Mouse (Mus musculus) kidney, embryonic 14.5 days (tissue): Measurements from ENCODE around the gene Agr2. TPM values are rescaled to one million over a fixed set of nuclear protein-coding genes. Genes with fewer than 3 reads are reported as not detected.

Experiments used
- ATAC-seq: fragments of 200-750 bp; cut with Nextera tagmentation; 2 replicates; pipeline ENCODE4 v1.8.0; 2017; ENCODE audit warnings: moderate number of reproducible peaks, mild to moderate bottlenecking, moderate TSS enrichment, moderate library complexity; ENCODE audit not compliant: low FRiP score, low TSS enrichment
- H3K27ac ChIP-seq: fragments of 300-500 bp; sonication (generic); 2 replicates; pipeline ENCODE4 v1.5.1; 2014; ENCODE audit warnings: low read depth, mild to moderate bottlenecking, low read length, moderate library complexity, mixed read lengths
- H3K27me3 ChIP-seq: fragments of 300-500 bp; sonication (generic); 2 replicates; pipeline ENCODE4 v1.6.1; 2014; ENCODE audit warnings: mild to moderate bottlenecking, low read length; ENCODE audit not compliant: control insufficient read depth, insufficient read depth
- H3K36me3 ChIP-seq: fragments of 300-500 bp; sonication (generic); 2 replicates; pipeline ENCODE4 v1.6.1; 2014; ENCODE audit warnings: low read length, mixed read lengths; ENCODE audit not compliant: control insufficient read depth, insufficient read depth
- H3K4me1 ChIP-seq: fragments of 300-500 bp; sonication (generic); 2 replicates; pipeline ENCODE4 v1.6.1; 2014; ENCODE audit warnings: low read length, mixed read lengths; ENCODE audit not compliant: control insufficient read depth, insufficient read depth
- H3K4me2 ChIP-seq: fragments of 300-500 bp; sonication (generic); replicated peaks from 2 replicates; pipeline ENCODE4 v1.6.1; 2014; ENCODE audit warnings: low read depth, mild to moderate bottlenecking, low read length
- H3K4me3 ChIP-seq: fragments of 300-500 bp; sonication (generic); 2 replicates; pipeline ENCODE4 v1.5.1; 2014; ENCODE audit warnings: mild to moderate bottlenecking, low read length
- H3K9ac ChIP-seq: fragments of 300-500 bp; sonication (generic); 2 replicates; pipeline ENCODE4 v1.6.1; 2014; ENCODE audit warnings: low read depth, mild to moderate bottlenecking, low read length, moderate library complexity
- H3K9me3 ChIP-seq: fragments of 300-500 bp; sonication (generic); 2 replicates; pipeline ENCODE4 v1.6.1; 2016; ENCODE audit warnings: low read length; ENCODE audit not compliant: control insufficient read depth
- WGBS: fragments of 180-500 bp; shearing (Covaris S2); extraction: QIAGEN DNeasy Blood & Tissue Kit; methylation state at CpG from one replicate; pipeline ENCODE4 v1.1.7; 2014; 5-methylcytosine and 5-hydroxymethylcytosine counted together
- polyA plus RNA-seq: library from polyadenylated mRNA; unstranded; fragments of >200 nt; fragmentation: Nextera tagmentation; extraction: Ambion mirVana; gene quantifications from 2 replicates; pipeline ENCODE4 v1.2.1, GENCODE M21; 2014

The Agr2 gene
- polyA plus RNA-seq, 1 experiment from 2014 or later: 2.8 TPM

DNA sequence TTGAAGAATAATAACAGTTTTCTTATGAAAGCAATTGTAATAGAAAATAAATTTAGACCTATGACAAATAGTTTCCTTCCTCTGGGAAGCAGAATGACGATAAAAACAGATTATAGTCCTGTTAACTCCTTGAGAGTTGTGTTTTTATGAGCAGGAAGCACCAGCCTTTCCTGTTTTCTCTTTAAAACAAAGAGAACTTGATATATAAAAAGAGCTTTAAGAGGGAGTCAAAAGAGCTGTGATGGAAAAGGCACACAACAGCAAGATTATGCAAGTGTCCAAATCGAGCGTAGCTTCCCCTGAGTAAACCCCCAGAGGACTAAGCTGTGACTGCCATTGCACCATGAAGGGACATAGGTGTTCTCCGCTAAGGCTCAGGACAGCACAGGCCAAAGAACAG, 39.7 kb downstream of the Agr2 start:
- H3K36me3 ChIP-seq: no peaks in the 10 kb centered on the region
- H3K27me3 ChIP-seq: no peaks in the 10 kb centered on the region
- H3K9me3 ChIP-seq: no peaks in the 10 kb centered on the region
- H3K4me1 ChIP-seq: no peaks in the 10 kb centered on the region
- ATAC-seq: no peak
- H3K27ac ChIP-seq: no peak overlapping the region
- H3K9ac ChIP-seq: no peak overlapping the region
- no peak overlapping the region for H3K4me2 ChIP-seq
- 73% methylated on average over 4 of the region's 4 CpGs for WGBS
- no peak overlapping the region for H3K4me3 ChIP-seq

DNA sequence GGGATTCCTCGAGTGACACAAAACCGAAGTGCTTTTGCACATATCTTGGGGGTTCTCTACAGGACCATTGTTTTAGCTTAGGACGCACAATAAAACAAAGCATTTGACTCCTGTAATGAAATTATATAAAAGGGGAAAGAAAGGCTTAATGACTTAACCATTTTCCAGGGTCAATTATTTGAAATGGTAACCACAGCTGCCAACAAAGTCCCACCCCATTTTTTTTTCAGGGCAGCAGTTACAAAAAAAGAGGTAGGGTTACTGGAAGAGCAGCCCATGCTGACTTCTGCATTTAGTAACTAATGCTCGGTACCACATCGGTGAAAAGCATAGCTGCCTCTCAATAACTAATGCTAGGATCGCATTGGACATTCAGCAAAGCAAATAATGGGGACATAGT, 42.8 kb downstream of the Agr2 start:
- no peak for ATAC-seq
- Histone ChIP-seq H3K4me3 (no peak overlapping the region), H3K36me3 (no peaks in the 10 kb centered on the region)

DNA sequence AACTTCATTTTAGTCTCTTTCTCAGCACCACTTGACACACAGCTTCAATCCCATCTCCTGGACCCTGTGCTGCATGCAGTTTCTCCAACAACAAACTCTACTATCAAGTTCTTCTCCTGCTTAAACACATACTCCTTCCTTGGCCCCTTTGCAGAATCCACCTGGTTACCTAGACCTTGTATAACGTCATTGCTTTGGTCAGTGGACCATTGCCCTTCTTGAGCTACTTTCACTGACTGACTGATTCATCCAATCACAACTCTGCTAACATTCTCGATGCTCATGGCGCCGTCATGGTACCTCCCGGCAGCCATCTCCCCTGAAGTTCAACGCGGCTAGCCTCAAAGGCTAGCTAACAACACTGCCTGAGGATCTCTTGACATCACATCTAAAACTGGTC, 43.4 kb downstream of the Agr2 start:
- no peak overlapping the region for H3K9ac ChIP-seq
- H3K36me3 ChIP-seq: no peaks in the 10 kb centered on the region
- H3K27me3 ChIP-seq: no peaks in the 10 kb centered on the region
- no peaks in the 10 kb centered on the region for H3K9me3 ChIP-seq
- H3K4me1 ChIP-seq: no peaks in the 10 kb centered on the region
- no peak overlapping the region for H3K4me3 ChIP-seq
- no peak overlapping the region for H3K4me2 ChIP-seq
- H3K27ac ChIP-seq: no peak overlapping the region
- ATAC-seq: no peak
- 98% methylated on average over 7 of the region's 7 CpGs for WGBS

More for the DNA sequence above, 42.8 kb downstream of the Agr2 start:
- 97% methylated on average over 6 of the region's 6 CpGs for WGBS
- H3K9me3 ChIP-seq: no peaks in the 10 kb centered on the region
- no peak overlapping the region for H3K27ac ChIP-seq
- H3K4me1 ChIP-seq: no peaks in the 10 kb centered on the region
- no peaks in the 10 kb centered on the region for H3K27me3 ChIP-seq
- no peak overlapping the region for H3K9ac ChIP-seq
- no peak overlapping the region for H3K4me2 ChIP-seq

DNA sequence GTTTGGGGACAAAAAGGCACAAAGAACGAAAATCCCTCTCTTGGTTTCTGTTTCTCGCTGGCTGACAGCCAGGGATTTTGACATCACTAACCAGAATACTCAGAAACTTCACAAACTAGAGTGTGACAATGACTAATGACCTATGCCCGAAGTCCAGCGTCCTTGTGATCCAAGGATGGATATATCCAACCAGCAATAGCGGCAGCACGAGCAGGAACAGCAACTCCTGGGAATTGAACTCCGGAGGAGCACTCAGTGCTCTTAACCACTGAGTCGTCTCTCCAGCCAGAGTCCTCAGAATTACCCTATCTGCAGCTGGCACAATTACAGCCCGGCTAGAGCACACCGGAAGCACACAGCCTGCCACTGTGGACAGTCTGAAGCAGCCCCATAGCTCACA, 44.1 kb downstream of the Agr2 start:
- Histone ChIP-seq H3K4me2 (no peak overlapping the region), H3K4me3 (no peak overlapping the region), H3K27ac (no peak overlapping the region), H3K36me3 (no peaks in the 10 kb centered on the region), H3K9me3 (no peaks in the 10 kb centered on the region), H3K4me1 (no peaks in the 10 kb centered on the region), H3K27me3 (no peaks in the 10 kb centered on the region), H3K9ac (no peak overlapping the region)
- WGBS: 83% methylated on average over 10 of the region's 10 CpGs
- no peak for ATAC-seq

DNA sequence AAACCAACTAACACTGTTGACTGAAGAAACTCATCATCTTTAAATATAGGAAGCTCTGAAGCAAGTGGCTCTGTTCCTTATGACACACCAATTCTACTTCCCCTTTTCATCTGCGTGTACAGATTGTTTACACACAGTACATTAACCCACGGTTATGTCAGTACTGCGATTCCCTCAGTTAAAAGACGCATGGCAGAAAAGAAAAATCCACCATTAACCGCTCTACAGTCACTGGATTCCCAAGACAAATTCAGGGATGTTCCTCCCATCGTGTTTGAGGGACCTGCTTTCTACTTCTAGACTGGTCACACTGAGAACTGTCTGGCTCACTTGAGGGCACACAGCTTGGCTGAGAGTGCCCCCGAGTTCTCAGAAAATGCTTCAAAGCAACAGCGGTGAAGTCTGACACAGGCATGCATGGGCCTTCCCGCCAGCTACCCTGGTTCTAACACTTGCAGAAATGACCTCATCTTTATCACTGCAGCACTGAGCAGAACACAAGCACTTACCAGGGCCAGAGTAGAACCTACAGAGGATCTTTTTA, 46.9 kb downstream of the Agr2 start:
- Histone ChIP-seq H3K36me3 (no peaks in the 10 kb centered on the region), H3K9ac (no peak overlapping the region), H3K4me2 (no peak overlapping the region), H3K4me1 (no peaks in the 10 kb centered on the region), H3K27ac (no peak overlapping the region), H3K27me3 (no peaks in the 10 kb centered on the region), H3K4me3 (no peak overlapping the region), H3K9me3 (no peaks in the 10 kb centered on the region)
- ATAC-seq: no peak
- 83% methylated on average over 9 of the region's 9 CpGs for WGBS

DNA sequence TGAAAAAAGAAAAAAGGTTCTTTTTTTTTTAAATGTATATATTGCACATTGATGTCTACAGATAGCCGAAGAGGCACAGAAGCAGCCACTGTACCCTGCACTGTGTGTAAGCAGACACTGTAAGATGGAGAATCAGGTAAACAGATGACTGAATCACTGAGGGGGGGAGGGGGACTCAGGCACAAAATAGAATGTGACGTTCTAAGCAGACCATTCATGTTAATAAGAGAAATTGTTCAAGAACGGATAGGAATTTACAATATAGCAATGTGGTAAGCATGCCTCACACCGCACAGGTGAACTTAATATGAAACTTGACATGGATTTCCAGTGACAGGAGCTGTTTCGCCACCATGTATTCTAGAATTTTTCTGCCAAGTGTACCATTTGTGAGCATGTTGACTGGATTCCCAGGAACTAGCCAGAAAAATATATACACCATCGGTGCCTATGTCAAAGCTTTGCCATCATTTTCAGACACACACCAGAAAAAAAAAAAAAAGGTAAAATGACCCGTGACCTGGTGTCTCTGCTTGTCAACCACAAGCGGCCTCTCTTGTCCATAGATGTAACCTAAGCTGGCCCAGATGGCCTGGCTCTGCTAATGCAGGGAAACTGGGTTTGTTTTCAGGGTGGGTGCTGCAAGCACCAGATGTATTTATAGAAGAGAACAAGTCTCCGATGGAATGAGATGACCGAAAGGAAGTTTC, 48.0 kb downstream of the Agr2 start:
- Histone ChIP-seq H3K9me3 (no peaks in the 10 kb centered on the region), H3K4me3 (peak overlapping the region; percentile 78), H3K27me3 (no peaks in the 10 kb centered on the region), H3K27ac (no peak overlapping the region), H3K4me1 (no peaks in the 10 kb centered on the region), H3K4me2 (peak overlapping the region; percentile 82), H3K9ac (no peak overlapping the region), H3K36me3 (no peaks in the 10 kb centered on the region)
- WGBS: 53% methylated on average over 10 of the region's 10 CpGs
- ATAC-seq: no peak

DNA sequence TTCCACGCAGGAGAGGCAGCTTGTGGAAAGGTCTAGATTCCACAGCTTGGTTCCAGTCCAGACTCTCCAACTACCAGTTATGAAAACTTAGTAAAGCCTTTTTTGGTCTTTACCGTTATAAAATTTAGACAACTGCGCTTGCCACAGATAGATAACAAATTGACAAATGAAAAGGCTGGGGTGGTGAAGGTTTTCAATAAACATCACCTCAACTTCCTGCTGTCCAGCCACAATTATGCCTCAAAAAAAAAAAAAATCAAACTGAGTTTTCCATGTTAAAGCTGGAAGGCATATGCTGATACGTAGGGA, 48.5 kb downstream of the Agr2 start:
- H3K9me3 ChIP-seq: no peaks in the 10 kb centered on the region
- no peaks in the 10 kb centered on the region for H3K36me3 ChIP-seq
- H3K4me1 ChIP-seq: no peaks in the 10 kb centered on the region
- no peak for ATAC-seq
- H3K4me2 ChIP-seq: peak overlapping the region; percentile 82
- peak overlapping the region; percentile 75; the same call in 1 of the 2 replicates for H3K9ac ChIP-seq
- H3K4me3 ChIP-seq: peak overlapping the region; percentile 78
- H3K27me3 ChIP-seq: no peaks in the 10 kb centered on the region
- 37% methylated on average over 4 of the region's 4 CpGs for WGBS
- H3K27ac ChIP-seq: no peak overlapping the region

DNA sequence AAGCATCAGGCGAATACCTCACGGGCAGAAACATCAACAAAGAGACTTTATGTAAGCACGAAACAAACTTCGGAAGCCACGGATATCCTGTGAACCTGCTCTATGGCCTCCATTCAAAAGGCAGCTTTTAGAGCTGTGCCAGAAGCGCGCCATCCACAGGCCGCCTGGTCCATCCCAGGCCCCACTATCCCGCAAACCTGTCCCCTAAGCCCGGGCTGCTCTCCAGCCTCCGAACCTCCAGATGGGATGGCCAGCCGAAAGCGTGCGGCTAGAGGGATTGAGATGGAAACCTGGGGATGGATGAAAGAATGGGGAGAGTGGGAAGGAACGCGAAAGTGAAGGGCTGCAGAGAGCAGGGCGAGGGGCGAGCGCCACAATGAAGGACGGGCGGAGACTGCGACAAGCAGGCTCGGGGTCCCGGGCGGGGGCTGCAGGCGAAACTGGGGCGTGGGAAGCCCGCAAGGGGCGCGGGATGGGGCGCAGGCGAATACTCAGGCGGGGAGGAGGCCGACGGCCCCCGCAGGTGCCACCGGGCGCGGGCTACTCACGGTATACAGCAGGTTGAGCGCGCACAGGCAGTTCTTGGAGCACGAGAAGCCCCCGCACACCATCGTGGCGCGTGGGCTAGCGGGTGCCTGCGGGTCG, 49.1 kb downstream of the Agr2 start:
- H3K4me3 ChIP-seq: peak overlapping the region; percentile 78
- peak overlapping the region; percentile 75 for H3K9ac ChIP-seq
- peak; percentile 82 for ATAC-seq
- H3K9me3 ChIP-seq: no peaks in the 10 kb centered on the region
- WGBS: under 1% methylated on average over 42 of the region's 50 CpGs
- H3K36me3 ChIP-seq: no peaks in the 10 kb centered on the region
- peak overlapping the region; percentile 82 for H3K4me2 ChIP-seq
- no peaks in the 10 kb centered on the region for H3K27me3 ChIP-seq
- H3K4me1 ChIP-seq: no peaks in the 10 kb centered on the region
- peak overlapping the region; percentile 45; the same call in 1 of the 2 replicates for H3K27ac ChIP-seq

DNA sequence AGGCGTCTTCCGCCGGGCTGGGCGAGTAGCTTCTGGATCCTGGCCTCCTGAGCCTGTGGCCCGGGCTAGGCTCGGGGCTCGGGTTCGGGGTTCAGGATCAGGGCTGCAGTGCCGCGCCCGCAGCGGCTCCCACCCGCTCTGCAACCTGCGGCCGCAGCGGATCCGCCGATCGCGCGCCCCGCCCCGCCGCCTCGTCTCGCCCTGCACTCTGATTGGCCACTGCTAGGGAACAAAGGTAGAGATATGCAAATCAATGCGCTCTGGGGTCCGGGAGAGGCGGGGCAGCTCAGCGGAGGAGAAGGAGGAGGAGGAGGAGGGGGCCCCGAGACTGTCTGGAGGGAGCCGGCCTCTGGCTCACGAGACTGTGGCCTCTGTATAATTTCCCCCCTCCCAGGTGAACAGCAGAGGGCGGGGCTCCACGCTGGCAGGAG, 49.7 kb downstream of the Agr2 start, which contains the start of gene Tspan13:
Tspan13 (minus strand) TSS at position 153 of the 431 bp plus-strand sequence.
- 0% methylated on average over 35 of the region's 35 CpGs for WGBS
- Histone ChIP-seq H3K9me3 (no peaks in the 10 kb centered on the region), H3K4me2 (peak within 1 kb of the TSS; percentile 82), H3K9ac (peak within 1 kb of the TSS; percentile 75), H3K36me3 (no peaks in the 10 kb centered on the region), H3K4me3 (peak within 1 kb of the TSS; percentile 78), H3K27me3 (no peaks in the 10 kb centered on the region), H3K4me1 (no peaks in the 10 kb centered on the region), H3K27ac (peak within 1 kb of the TSS; percentile 45; the same call in 1 of the 2 replicates)
- peak; percentile 99 for ATAC-seq
